ENCODE assay signal across 25 mouse cellular contexts in genomic region chr6:107237692-107238091, GRCm38 (mm10).
"Had no signal": no experiment of that assay in that cellular context is flagged by ENCODE, and none has a peak within 500 bp of the region (broad histone marks: within the 10 kb centered on the region; RNA-seq: fewer than 3 reads in every experiment).

No protein-coding gene starts in this region.

- H3K36me3 ChIP-seq: heart, embryonic 10.5 days; heart, embryonic 12.5 days; hindbrain, embryonic 10.5 days; hindbrain, embryonic 12.5 days; intestine, embryonic 15.5 days; limb, embryonic 10.5 days; limb, embryonic 12.5 days had no signal

- H3K27ac ChIP-seq: gastrocnemius, adult 2 months; heart, embryonic 10.5 days; hindbrain, embryonic 10.5 days; hindbrain, embryonic 12.5 days; hindbrain, embryonic 14.5 days; intestine, embryonic 15.5 days; layer of hippocampus, adult 2 months; left cerebral cortex, adult 2 months; limb, embryonic 10.5 days; limb, embryonic 12.5 days had no signal

- H3K27me3 ChIP-seq: heart, embryonic 12.5 days; hindbrain, embryonic 12.5 days; intestine, embryonic 15.5 days; limb, embryonic 12.5 days had no signal

- H3K4me2 ChIP-seq: heart, embryonic 12.5 days; hindbrain, embryonic 12.5 days; hindbrain, embryonic 14.5 days; intestine, embryonic 15.5 days; limb, embryonic 12.5 days had no signal

- H3K9ac ChIP-seq: heart, embryonic 12.5 days; hindbrain, embryonic 12.5 days; hindbrain, embryonic 14.5 days; intestine, embryonic 15.5 days; limb, embryonic 12.5 days had no signal

- ATAC-seq: hindbrain, embryonic 16.5 days; inflammation-experienced regulatory T-cells, adult 6 months; intestine, embryonic 15.5 days; intestine, postnatal 0 days had no signal

- H3K4me1 ChIP-seq: heart, embryonic 10.5 days; heart, embryonic 12.5 days; hindbrain, embryonic 10.5 days; hindbrain, embryonic 12.5 days; intestine, embryonic 15.5 days; limb, embryonic 10.5 days; limb, embryonic 12.5 days had no signal

- H3K4me3 ChIP-seq: gastrocnemius, adult 2 months; heart, embryonic 10.5 days; heart, embryonic 12.5 days; hindbrain, embryonic 10.5 days; hindbrain, embryonic 12.5 days; intestine, embryonic 15.5 days; layer of hippocampus, adult 2 months; left cerebral cortex, adult 2 months; limb, embryonic 10.5 days; limb, embryonic 12.5 days had no signal

- DNase-seq: gastrocnemius, adult 2 months; gastrocnemius, postnatal 10 days; gastrocnemius, postnatal 25 days; heart, adult 18-20 months; heart, postnatal 10 days; heart, postnatal 4 days; kidney, adult 18-20 months; kidney, adult 8-10 months; kidney, postnatal 10 days; kidney, postnatal 25 days; kidney, postnatal 4 days; liver had no signal

- H3K9me3 ChIP-seq: heart, embryonic 10.5 days; heart, embryonic 12.5 days; hindbrain, embryonic 10.5 days; hindbrain, embryonic 12.5 days; intestine, embryonic 15.5 days; limb, embryonic 10.5 days; limb, embryonic 12.5 days had no signal
